In the genomic region with DNA sequence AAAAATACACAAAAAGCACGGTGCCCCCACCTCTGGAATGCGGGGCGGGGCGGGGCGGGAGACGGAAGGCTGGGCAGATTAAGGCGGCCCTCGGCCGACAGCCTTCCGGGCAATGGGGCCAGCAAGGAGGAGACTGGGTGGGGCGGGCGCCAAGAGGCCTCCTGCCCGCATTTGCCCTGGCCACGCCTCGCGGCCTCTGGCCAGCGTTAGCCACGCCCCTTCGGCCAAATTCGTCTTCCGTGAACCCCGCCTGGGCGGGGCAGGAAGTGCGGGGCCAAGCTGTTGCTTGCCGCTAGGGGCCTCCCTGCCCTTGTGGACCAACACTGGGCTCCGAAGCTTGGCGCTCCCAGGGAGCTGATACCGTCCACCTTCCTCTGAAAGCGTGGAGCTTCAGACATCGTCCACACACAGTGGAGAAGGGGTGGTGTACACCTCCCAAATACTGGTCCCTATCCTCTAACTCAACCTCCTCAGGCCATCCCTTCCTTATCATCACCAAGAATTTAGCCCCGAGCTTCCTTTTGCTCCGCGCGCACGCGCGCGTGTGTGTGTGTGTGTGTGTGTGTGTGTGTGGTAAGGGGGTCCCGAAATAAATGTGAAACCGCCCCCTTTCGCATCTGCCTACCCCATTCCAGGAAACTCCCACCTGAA, we compare ENCODE assay signal across 8 mouse cellular contexts. TPM values are rescaled to one million over a fixed set of nuclear protein-coding genes. Genes with fewer than 3 reads are reported as not detected.
DNase-seq lines count a peak whose midpoint lies in the region; ATAC-seq lines count a peak whose summit lies in the region.

No protein-coding gene starts in this region.

- H3K9ac ChIP-seq in hindbrain, embryonic 12.5 days, result peak overlapping the region; percentile 59

- peak overlapping the region; percentile 82 for H3K27ac ChIP-seq in hindbrain, embryonic 12.5 days

- H3K4me2 ChIP-seq in hindbrain, embryonic 12.5 days (replicated peaks), result peak overlapping the region; percentile 83

- H3K36me3 ChIP-seq in hindbrain, embryonic 12.5 days, result peaks cover 12% of the 10 kb centered on the region

- H3K4me1 ChIP-seq in hindbrain, embryonic 12.5 days, result peaks cover 25% of the 10 kb centered on the region

- H3K9me3 ChIP-seq in hindbrain, embryonic 12.5 days (replicated peaks), result no peaks in the 10 kb centered on the region

- peak overlapping the region; percentile 42 for H3K4me3 ChIP-seq in hindbrain, embryonic 12.5 days

- WGBS in hindbrain, embryonic 12.5 days, result under 1% methylated on average over 41 of the region's 41 CpGs

- peak; percentile 99 for DNase-seq in MN1 (ENCODE audit: low spot score)
- peak; percentile 97 for DNase-seq in cerebellum, adult 9-11 months
- DNase-seq in frontal cortex, adult 2 months (ENCODE audit: extremely low spot score in 1 of 2, low spot score in 1 of 2), result peak; percentile 82 to 90
- DNase-seq in layer of hippocampus, postnatal 14 days (ENCODE audit: low spot score in 2 of 2), result peak; percentile 87 to 93
- peak; percentile 99 for DNase-seq in lung, postnatal 14 days
- peak; percentile 92 for DNase-seq in retina, adult 2 months (ENCODE audit: low read depth, low spot score)
- peak; percentile 86 to 88 for DNase-seq in thymus, postnatal 36 days

- no peaks in the 10 kb centered on the region; the same call in 1 of the 2 replicates for H3K27me3 ChIP-seq in hindbrain, embryonic 12.5 days

- peak; percentile 89 for ATAC-seq in hindbrain, embryonic 12.5 days (ENCODE audit: low FRiP score)

RNA-seq across cellular contexts. Expression of a gene that starts 6.1 kb away (rescaled TPM):
- 27.4 and 27.7 TPM in 2 replicates for polyA plus RNA-seq in frontal cortex, adult 2 months (2012; rRNA removed)
- polyA plus RNA-seq in hindbrain, embryonic 12.5 days (2016; fragmentation: Nextera tagmentation; extraction: Ambion mirVana), result 38.8 and 39.2 TPM in 2 replicates
- 10 to 100 TPM; 23.8 to 28.2 TPM for total RNA-seq in layer of hippocampus, postnatal 14 days (2021)

RNA-seq across cellular contexts. Expression of a gene that starts 11.8 kb away (rescaled TPM):
- 0.42 and 0.82 TPM in 2 replicates for polyA plus RNA-seq in frontal cortex, adult 2 months (2012; rRNA removed)
- polyA plus RNA-seq in hindbrain, embryonic 12.5 days (2016; fragmentation: Nextera tagmentation; extraction: Ambion mirVana), result 0.09 and 0.14 TPM in 2 replicates
- 1 to 10 TPM in 1 of 2 experiments, under 1 TPM in 1; 0.62 to 1.2 TPM for total RNA-seq in layer of hippocampus, postnatal 14 days (2021)

RNA-seq across cellular contexts. Expression of a gene that starts 22.4 kb away (rescaled TPM):
- polyA plus RNA-seq in frontal cortex, adult 2 months (2012; rRNA removed), result 5.5 and 9.1 TPM in 2 replicates
- polyA plus RNA-seq in hindbrain, embryonic 12.5 days (2016; fragmentation: Nextera tagmentation; extraction: Ambion mirVana), result 2.0 and 2.2 TPM in 2 replicates
- total RNA-seq in layer of hippocampus, postnatal 14 days (2021), result 1 to 10 TPM; 1.6 to 5.3 TPM

RNA-seq across cellular contexts. Expression of a gene that starts 35.5 kb away (rescaled TPM):
- polyA plus RNA-seq in frontal cortex, adult 2 months (2012; rRNA removed), result 5.3 and 6.0 TPM in 2 replicates
- 1.4 and 1.5 TPM in 2 replicates for polyA plus RNA-seq in hindbrain, embryonic 12.5 days (2016; fragmentation: Nextera tagmentation; extraction: Ambion mirVana)
- 1 to 10 TPM; 1.1 to 1.8 TPM for total RNA-seq in layer of hippocampus, postnatal 14 days (2021)

Comparison
In these comparisons a context has a peak if more than half of its experiments do, and no peak if none do; other contexts are left out.
1. Peak in every context shown above with its lines: DNase-seq, ATAC-seq, H3K4me3 ChIP-seq and H3K27ac ChIP-seq.